Mouse (Mus musculus) forebrain, postnatal 0 days (tissue): ENCODE results near the gene Sgms1. TPM values are rescaled to one million over a fixed set of nuclear protein-coding genes. Genes with fewer than 3 reads are reported as not detected.
"Not testable (repeated sequence)": the region's sequence is repeated elsewhere in the genome, so short reads cannot be mapped to it uniquely, and the experiment has no call there.

Source experiments
- ATAC-seq: fragments of 200-750 bp; cut with Nextera tagmentation; 2 replicates; pipeline ENCODE4 v1.8.0; 2017; ENCODE audit warnings: mild to moderate bottlenecking, moderate library complexity
- DNase-seq: peaks from one replicate; pipeline ENCODE4 v3.0.0-alpha.2; 2015
- H3K27ac ChIP-seq: fragments of 300-500 bp; sonication (generic); 2 replicates; pipeline ENCODE4 v1.5.1; 2014; ENCODE audit warnings: low read depth, mild to moderate bottlenecking, antibody characterized with exemption, low read length, moderate library complexity, mixed read lengths
- H3K27me3 ChIP-seq: fragments of 300-500 bp; sonication (generic); 2 replicates; pipeline ENCODE4 v1.6.1; 2014; ENCODE audit warnings: mild to moderate bottlenecking, low read length, mixed read lengths; ENCODE audit not compliant: insufficient read depth
- H3K36me3 ChIP-seq: fragments of 300-500 bp; sonication (generic); 2 replicates; pipeline ENCODE4 v1.6.1; 2014; ENCODE audit warnings: mild to moderate bottlenecking, moderate library complexity; ENCODE audit not compliant: insufficient read depth
- H3K4me1 ChIP-seq: fragments of 300-500 bp; sonication (generic); 2 replicates; pipeline ENCODE4 v1.6.1; 2014; ENCODE audit warnings: antibody characterized with exemption; ENCODE audit not compliant: insufficient read depth
- H3K4me2 ChIP-seq: fragments of 300-500 bp; sonication (generic); 2 replicates; pipeline ENCODE4 v1.6.1; 2014; ENCODE audit warnings: low read depth, mild to moderate bottlenecking, moderate library complexity
- H3K4me3 ChIP-seq: fragments of 300-500 bp; sonication (generic); 2 replicates; pipeline ENCODE4 v1.5.1; 2014; ENCODE audit warnings: low read depth, low read length, mixed read lengths
- H3K9ac ChIP-seq: fragments of 300-500 bp; sonication (generic); 2 replicates; pipeline ENCODE4 v1.6.1; 2014; ENCODE audit warnings: mild to moderate bottlenecking
- H3K9me3 ChIP-seq: fragments of 300-500 bp; sonication (generic); 2 replicates; pipeline ENCODE4 v1.6.1; 2016; ENCODE audit warnings: low read length
- CTCF ChIP-seq: sonication (generic); IDR thresholded peaks from 2 replicates; pipeline ENCODE4 v1.5.1; 2016; ENCODE audit warnings: antibody characterized with exemption, control low read depth, low read depth
- WGBS: fragments of 180-500 bp; shearing (Covaris S2); extraction: QIAGEN DNeasy Blood & Tissue Kit; methylation state at CpG from one replicate; pipeline ENCODE4 v1.1.7; 2014; 5-methylcytosine and 5-hydroxymethylcytosine counted together
- polyA plus RNA-seq: library from polyadenylated mRNA; unstranded; fragments of >200 nt; fragmentation: Nextera tagmentation; extraction: Ambion mirVana; gene quantifications from 2 replicates; pipeline ENCODE4 v1.2.1, GENCODE M21; 2015
- total RNA-seq: library from RNA; depleted of rRNA; stranded (reverse); fragments of >200 nt; gene quantifications from 2 replicates; pipeline ENCODE4 v1.2.3, GENCODE M21; 2014

Sgms1 gene
- total and polyA plus RNA-seq, 2 experiments from 2014 or later, result 17.0 to 27.2 TPM

GRCm38 (mm10) chr19:32365111-32365510 is 24.4 kb downstream of the Sgms1 start:
- no peak overlapping the region for H3K9ac ChIP-seq
- DNase-seq (peak; percentile 70), ATAC-seq (peak; percentile 92)
- no peaks in the 10 kb centered on the region for H3K4me1 ChIP-seq
- no peak for TF ChIP-seq CTCF
- H3K9me3 ChIP-seq, result no peaks in the 10 kb centered on the region
- no peak overlapping the region for H3K4me3 ChIP-seq
- WGBS, result 65% methylated on average over 6 of the region's 6 CpGs
- H3K4me2 ChIP-seq, result no peak overlapping the region
- no peaks in the 10 kb centered on the region for H3K27me3 ChIP-seq
- H3K36me3 ChIP-seq, result no peaks in the 10 kb centered on the region
- H3K27ac ChIP-seq, result no peak overlapping the region

- H3K4me2 ChIP-seq, result no peak overlapping the region
- H3K36me3 ChIP-seq, result no peaks in the 10 kb centered on the region
- H3K27ac ChIP-seq, result no peak overlapping the region
- TF ChIP-seq CTCF, result no peak
- no peak for DNase-seq
- H3K4me3 ChIP-seq, result no peak overlapping the region
- no peaks in the 10 kb centered on the region for H3K9me3 ChIP-seq
- H3K4me1 ChIP-seq, result peaks cover 5% of the 10 kb centered on the region; the same call in 1 of the 2 replicates
- no peak overlapping the region for H3K9ac ChIP-seq
- WGBS, result 87% methylated on average over 4 of the region's 4 CpGs
- ATAC-seq, result no peak
- no peaks in the 10 kb centered on the region for H3K27me3 ChIP-seq
Observed at GRCm38 (mm10) chr19:32363587-32363986, 25.9 kb downstream of the Sgms1 start.

- H3K4me1 ChIP-seq, result peaks cover 5% of the 10 kb centered on the region; the same call in 1 of the 2 replicates
- ATAC-seq (no peak), DNase-seq (no peak)
- H3K4me3 ChIP-seq, result no peak overlapping the region
- no peak overlapping the region for H3K4me2 ChIP-seq
- H3K9ac ChIP-seq, result no peak overlapping the region
- H3K27ac ChIP-seq, result no peak overlapping the region
- no peaks in the 10 kb centered on the region for H3K36me3 ChIP-seq
- no peaks in the 10 kb centered on the region for H3K27me3 ChIP-seq
- no peak for TF ChIP-seq CTCF
- no peaks in the 10 kb centered on the region for H3K9me3 ChIP-seq
- 95% methylated on average over 3 of the region's 3 CpGs for WGBS
Observed at GRCm38 (mm10) chr19:32362520-32362919, 27.0 kb downstream of the Sgms1 start.

- no peak for DNase-seq
- H3K9ac ChIP-seq, result no peak overlapping the region
- H3K4me3 ChIP-seq, result no peak overlapping the region
- H3K9me3 ChIP-seq, result no peaks in the 10 kb centered on the region
- H3K36me3 ChIP-seq, result no peaks in the 10 kb centered on the region
- no peaks in the 10 kb centered on the region for H3K27me3 ChIP-seq
- H3K27ac ChIP-seq, result no peak overlapping the region
- TF ChIP-seq CTCF, result no peak
- H3K4me2 ChIP-seq, result no peak overlapping the region
- peaks cover 5% of the 10 kb centered on the region; the same call in 1 of the 2 replicates for H3K4me1 ChIP-seq
- WGBS, result 86% methylated on average over 1 of the region's 1 CpGs
- no peak for ATAC-seq
Observed at GRCm38 (mm10) chr19:32360989-32361698, 28.4 kb downstream of the Sgms1 start.

- Histone ChIP-seq H3K36me3 (no peaks in the 10 kb centered on the region), H3K4me3 (no peak overlapping the region), H3K27me3 (no peaks in the 10 kb centered on the region), H3K9ac (no peak overlapping the region), H3K4me2 (no peak overlapping the region), H3K9me3 (no peaks in the 10 kb centered on the region), H3K27ac (no peak overlapping the region), H3K4me1 (peaks cover 5% of the 10 kb centered on the region; the same call in 1 of the 2 replicates)
- ATAC-seq, result no peak
- no peak for DNase-seq
- no peak for TF ChIP-seq CTCF
- 80% methylated on average over 3 of the region's 3 CpGs for WGBS
Observed at GRCm38 (mm10) chr19:32360546-32360945, 29.0 kb downstream of the Sgms1 start.

GRCm38 (mm10) chr19:32358699-32359517 is 30.6 kb downstream of the Sgms1 start:
- whole genome bisulfite sequencing, result 38% methylated on average over 12 of the region's 12 CpGs
- Histone ChIP-seq H3K9me3 (no peaks in the 10 kb centered on the region), H3K9ac (no peak overlapping the region), H3K4me3 (no peak overlapping the region), H3K27me3 (no peaks in the 10 kb centered on the region), H3K27ac (no peak overlapping the region; the same call in 1 of the 2 replicates), H3K4me1 (peaks cover 5% of the 10 kb centered on the region; the same call in 1 of the 2 replicates), H3K36me3 (no peaks in the 10 kb centered on the region), H3K4me2 (peak overlapping the region; percentile 26; the same call in 1 of the 2 replicates)
- peak; percentile 89 for ATAC-seq
- DNase-seq, result peak; percentile 43
- no peak for TF ChIP-seq CTCF

GRCm38 (mm10) chr19:32358011-32358410 is 31.5 kb downstream of the Sgms1 start:
- not testable (repeated sequence) for ATAC-seq, DNase-seq, H3K27ac ChIP-seq, H3K4me3 ChIP-seq, H3K4me2 ChIP-seq, H3K36me3 ChIP-seq, H3K9me3 ChIP-seq, H3K9ac ChIP-seq, H3K27me3 ChIP-seq, H3K4me1 ChIP-seq
- 98% methylated on average over 7 of the region's 7 CpGs for WGBS
